Mouse (Mus musculus): ENCODE measurements at regions not wholly inside any gene's neighbourhood (a gene's known extent, or its start where the extent isn't known, plus 50 kb on each side); places are given as distances from the start of the nearest gene placed in this dataset.

DNA sequence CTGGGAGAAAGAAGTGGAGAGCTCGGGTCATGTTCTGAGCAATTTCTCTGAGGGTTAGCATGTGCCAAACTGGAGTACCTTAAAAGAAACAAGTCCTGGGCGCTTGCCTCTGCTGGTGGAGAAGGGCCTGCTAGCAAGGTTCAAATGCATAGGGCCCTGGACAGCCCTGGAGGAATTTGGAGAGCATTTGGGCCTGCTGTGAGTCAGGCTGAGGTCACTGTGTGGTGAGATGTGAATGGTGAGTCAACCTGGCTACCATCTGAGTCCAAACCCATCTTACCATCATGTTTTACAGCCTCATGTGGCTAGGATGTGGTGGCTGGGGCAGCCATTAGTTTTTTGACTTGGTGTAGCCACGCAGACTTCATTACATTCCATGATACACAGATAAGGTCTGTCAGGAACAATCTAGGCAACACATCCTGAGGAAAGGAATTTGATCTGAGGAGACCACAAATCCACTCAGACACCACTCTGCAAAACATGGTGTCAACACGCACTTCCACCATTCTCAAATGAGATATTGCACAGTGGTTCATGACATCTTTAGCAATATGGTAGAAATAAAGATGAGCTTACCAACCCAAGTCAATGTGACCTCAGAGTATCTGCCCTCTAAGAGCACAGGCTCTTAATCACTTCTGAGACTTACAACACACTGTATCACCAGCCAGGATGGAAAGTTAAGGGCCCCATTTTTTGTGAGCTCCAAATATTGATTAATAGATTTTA, 83.1 kb downstream of the Thbs2 start:
- no peak for DNase-seq (ENCODE audit: low spot score)

DNA sequence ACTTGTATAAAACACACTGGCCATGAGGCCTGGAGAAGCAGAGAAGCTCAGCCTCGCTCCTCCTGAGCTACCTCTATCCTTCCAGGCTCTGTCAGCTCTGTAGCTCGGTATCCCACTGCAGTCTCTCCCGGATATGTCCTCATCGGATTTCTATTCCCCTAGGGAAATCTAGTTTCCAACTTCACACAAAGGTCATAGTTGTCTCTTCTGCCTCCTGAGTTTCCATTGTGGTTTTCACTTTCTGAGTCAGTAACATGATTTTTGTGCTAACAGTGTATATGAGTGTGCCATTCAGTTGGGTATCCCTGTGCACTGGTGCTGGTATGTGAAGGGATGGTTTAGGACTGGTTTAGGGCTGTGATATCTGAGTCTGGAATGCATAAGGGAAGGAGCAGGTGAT, 85.2 kb downstream of the Thbs2 start:
- DNase-seq (ENCODE audit: low spot score) = no peak

DNA sequence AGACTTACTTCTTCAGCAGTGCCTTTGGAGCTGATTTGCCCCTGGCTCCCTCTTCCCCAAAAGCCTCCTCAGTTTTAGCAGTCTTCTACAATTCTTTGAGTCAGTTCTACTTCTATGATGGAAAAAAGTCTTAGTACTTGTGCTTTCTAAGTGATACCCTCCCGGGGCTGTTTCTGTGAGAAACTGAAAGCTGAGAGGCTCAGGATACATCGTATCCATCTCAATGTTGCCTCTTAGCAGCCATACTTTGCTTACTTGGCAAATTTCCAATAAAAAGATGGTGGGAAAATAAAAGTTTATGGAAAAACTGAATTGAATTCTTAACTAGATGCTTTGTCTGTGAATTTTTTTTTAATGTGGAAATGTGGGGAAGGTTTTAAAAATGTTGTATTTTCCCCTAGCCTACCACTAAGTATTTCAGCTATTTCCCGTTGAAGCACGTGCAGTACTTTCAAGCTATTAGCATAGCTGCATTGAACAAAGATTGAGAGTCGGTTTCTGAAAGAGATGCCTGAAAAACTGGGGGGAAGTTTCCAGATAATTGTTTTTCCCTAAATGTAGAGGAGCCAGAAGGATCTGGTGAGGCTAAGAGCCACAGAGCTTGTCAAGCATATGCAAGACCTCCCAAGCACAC, 87.6 kb downstream of the Thbs2 start:
- DNase-seq (ENCODE audit: low spot score) = no peak

DNA sequence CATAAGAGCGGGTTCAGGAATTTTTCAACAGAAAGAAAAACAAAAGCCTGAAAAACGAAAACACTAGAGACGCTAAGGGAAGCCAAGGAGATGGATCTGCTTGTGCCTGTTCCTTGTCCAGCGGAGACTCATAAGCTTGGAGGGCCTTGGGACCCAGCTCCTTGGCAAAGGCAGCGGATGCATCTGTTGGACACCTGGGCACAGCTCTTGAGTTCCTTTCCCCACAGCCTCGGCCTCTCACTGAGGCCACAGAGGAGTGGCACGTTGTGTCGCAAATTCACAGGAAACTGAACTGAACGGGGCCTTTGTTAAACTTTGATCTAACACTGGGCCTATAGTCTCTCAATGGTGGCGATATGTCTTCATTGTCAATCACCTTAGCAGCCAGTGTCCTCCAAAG, 94.4 kb downstream of the Thbs2 start:
- no peak for DNase-seq (ENCODE audit: low spot score)

DNA sequence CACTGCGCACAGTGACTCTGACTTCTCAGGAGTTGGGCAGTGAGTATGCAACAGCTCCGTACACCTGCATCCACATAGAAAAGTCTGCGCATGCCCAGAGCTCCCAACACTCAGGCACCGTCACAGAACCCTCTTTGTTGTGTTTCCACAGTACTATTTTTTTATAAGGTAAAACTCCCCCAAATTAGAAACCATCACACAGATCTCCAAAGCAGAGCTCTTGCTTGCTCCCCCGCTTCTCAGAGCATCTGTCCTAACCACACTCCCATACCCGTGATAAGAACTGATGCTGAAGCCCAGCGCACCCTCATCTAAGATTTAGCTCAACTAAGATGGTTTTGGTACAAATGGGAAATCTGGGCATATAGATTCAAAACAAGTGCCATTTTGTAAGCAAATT, 97.6 kb downstream of the Thbs2 start:
- no peak for DNase-seq (ENCODE audit: low spot score)

DNA sequence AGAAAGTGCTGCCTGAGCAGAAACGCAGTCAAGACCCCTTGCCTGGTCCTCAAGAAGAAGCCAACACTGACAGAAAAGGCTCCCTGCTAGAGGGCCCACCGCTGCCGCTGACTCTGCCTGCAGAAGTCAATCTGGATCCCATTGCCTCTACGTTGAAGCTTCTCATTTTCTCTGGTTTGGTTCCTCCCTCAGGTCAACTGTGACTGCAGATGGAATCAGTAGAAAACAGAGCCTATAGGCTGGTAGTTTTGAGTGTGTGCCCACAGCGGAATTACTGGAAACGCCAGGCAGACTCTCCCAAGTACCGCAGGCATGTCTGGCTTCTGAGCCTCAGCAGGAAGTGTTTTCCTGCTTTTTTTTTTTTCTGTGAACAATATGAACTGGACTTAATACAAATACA, 98.5 kb downstream of the Thbs2 start:
- no peak for DNase-seq (ENCODE audit: low spot score)

DNA sequence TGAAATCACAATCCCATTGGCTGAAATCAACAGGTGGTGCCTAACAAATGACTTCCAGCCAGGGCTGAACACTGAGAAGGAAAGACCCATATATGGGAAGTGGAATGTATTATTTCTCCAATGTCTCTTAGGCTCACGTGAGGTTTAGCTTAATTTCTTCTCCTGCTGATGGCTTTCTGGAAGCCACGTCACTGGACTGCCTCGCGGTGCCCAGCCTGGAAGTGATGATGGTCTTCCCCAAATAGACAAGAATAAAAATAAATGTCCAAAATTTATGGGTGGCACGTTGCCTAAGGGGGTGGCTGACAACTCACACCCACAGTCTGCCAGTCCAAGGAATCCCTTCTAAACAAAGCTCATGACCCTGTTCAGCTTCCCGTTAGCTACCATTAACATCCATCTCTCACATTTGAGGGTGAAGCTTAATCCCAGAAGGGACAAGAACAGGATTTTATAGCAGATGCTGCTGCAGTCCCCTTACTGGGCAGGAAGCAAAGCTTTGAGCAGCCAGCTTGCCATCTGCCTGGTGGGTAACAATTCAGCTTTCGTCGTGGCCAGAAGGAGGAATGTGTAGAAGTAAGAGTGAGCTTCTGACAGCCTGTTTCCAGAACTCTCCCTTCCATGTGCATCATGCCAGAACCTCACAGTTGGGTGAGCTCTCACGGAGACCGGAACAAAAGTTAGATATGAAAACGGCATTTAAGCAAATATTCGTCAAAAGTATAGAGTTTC, 105.8 kb downstream of the Thbs2 start:
- no peak for DNase-seq (ENCODE audit: low spot score)

DNA sequence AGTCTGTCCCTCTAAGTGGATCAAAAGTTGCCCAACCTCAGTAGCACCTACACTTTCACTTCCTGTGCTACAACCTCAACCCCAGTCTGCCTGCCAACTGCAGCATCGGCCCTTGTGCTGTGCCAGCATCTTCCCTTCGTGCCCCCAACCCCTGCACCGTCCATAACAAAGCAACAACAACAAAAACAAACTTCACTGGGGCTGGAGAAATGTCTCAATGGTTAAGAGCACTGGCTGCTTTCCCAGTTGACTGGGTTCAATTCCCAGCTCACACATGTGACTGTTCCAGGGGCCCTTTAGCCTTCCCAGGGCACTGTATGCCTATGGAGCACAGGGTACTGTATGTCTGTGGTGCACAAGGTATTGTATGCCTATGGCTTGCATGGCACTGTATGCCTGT, 114.4 kb downstream of the Thbs2 start:
- DNase-seq (ENCODE audit: low spot score) = no peak

DNA sequence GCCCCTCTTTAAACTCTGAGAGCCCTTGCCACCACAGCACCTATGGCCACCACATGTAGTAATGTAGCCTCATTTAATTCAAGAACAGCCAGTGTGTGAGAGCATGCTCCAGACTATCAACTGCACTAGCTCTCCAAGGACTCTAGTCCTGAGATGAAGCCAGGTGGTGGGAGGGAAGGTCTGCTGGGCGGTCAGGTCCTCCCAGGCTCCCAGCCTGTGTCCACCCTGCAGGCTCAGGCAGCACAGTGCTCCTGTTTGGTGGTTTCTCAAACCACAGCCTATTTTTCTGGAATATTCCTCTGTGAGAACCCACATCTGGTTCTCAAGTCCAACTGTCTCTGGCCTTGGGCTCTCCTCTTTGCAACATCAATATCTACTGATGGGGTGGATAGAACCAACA, 115.3 kb downstream of the Thbs2 start:
- DNase-seq (ENCODE audit: low spot score) = no peak

DNA sequence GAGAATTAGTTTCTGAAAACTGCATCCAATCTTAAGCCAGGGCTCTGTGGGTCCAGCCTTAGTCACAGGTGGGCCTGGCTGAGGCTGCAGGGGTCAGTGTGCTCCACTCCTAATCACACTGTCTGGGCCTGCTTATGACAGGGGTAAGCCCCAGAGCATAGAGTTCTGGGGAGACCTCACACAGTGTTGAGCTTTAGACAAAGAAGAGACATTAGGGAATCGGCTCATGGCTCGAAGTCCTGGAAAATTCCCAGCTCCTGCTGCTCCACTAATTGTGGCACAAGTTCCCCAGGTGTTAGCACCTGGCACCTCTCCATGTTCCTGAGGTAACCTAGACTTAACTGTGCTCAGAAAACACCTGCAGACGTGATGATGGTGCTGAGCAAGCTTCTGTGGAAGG, 115.8 kb downstream of the Thbs2 start:
- no peak for DNase-seq (ENCODE audit: low spot score)

DNA sequence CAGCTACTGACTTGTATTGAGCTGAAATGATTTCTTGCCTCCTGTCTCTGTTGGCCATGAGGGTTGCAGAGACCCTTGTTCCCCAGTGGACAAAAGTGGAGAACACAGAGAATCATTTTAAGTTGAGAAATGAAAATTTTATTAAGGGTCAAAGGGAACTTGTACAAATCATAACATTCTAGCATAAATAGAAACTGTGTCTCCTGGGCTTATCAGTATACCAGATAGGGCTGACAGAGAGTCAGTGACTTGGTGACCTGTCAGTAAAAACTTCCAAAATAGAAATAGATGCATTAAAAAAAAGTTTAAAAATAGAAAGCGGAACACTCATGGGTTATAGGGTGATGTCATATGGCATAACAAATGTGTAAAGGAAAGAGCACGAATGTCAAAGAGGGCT, 117.9 kb downstream of the Thbs2 start:
- no peak for DNase-seq (ENCODE audit: low spot score)

DNA sequence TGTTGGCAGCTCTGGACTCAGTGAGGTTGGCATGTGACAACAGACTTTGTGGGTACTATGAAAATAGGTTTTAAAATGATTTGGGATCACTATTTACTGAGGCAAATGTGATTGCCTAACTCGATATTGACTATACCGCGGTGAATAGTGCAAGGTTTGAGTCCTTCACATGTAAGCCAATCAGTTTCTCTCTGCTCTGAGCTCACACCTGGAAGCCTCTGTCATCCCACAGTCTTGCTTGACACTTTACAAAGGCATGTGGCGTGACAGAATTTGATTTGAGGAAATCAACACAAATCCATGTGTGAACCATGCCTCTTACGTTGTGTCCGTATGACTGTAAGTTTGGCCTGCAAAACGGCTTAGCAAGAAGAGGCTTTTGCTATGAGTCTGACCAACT, 122.9 kb downstream of the Thbs2 start:
- DNase-seq (ENCODE audit: low spot score) = no peak

DNA sequence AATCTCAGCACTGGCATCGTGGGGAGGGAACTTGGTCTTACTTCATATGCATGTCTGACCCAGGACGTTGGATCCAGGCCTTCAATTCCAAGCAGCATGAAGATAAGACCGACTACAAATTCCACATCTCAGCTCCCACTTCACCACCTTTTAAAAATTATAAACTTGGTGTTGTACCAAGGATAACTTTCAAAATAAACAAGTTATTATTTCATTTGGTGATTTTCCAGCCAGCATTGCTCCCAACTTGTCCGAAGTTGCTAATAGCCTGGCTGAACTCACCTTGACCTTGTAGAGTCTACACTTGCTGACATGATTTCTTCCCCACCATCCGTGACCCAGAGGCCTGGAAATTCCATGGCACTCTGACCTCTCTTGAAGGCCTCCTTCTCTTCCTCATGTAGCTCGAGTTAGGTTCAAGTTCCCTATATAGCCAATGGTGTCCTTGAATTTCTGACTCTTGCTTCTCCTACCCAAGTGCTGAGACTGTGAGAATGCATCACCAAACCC, 123.7 kb downstream of the Thbs2 start:
- DNase-seq (ENCODE audit: low spot score) = no peak

DNA sequence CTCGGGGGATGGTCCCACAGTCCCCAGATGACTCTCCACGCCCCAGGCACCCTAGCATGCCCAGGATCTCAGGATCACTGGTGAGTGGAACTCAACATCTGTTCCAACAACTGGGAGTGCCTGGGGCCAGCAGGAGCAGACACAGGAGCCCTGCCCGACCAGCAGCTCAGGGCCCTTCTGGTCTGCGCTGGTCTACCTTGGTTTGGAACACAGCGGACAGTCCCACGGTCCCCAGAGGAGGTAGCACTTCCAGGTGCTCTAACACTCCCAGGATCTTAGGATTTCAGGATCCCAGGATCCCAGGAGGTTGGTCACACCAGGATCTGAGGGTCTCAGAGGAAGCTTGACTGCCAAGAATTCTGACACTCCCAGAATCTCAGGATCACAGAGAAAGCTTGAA, 131.8 kb downstream of the Thbs2 start:
- no peak for DNase-seq (ENCODE audit: low spot score)

DNA sequence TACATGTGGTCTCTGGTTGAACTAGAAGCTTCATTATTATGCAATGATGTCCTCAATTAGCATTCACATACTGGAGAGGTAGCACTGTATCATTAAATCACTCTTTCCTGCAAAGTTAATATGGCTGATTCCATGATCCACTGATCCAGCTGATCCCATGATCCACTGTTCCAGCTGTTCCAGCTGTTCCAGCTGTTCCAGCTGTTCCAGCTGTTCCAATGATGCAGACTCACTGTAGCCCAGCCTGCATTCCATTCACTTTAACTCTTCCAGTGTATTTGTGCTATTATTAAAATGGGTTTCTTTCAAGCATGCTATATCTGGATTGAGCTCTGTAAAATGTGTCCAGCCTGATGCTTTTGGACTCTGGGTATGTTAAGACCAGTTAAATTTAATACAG, 136.8 kb downstream of the Thbs2 start:
- no peak for DNase-seq (ENCODE audit: low spot score)

DNA sequence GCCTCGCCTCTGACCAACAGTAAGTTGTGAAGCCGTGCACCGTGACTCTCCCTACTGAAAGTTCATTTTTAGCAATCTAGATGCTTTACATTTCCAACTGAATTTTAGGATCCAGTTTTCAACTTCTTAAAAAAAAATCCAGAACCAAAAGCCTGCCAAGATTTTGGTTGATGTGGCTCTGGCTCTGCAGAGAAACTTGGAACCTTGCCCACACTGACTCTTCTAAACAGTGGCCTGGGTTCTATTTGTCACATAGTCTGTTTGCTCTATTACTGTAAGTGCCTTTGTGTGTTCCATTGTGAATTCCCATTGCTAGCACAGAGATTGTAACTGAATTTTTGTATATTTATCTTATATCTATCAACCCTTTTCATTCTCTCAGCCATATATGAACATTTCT, 140.8 kb downstream of the Thbs2 start:
- DNase-seq (ENCODE audit: low spot score) = no peak

DNA sequence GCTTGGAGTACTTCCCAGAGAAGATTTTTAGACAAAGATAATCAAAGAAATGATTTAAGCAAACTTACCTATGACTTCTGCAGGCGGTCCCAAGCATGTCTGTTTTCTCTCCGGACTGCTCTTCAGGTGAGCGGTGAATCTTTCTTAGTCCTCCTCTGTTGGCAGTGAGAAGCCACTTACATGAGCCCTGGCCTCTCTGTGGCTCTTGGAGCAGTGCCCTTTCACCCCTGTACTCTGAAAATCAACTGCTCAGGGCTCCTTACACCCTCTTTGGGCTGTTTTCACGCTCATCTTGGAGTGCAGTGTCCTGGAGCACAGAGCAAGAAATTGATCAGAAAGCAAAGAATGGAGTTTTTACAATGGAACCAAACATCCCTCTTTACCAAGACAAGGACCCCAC, 142.0 kb downstream of the Thbs2 start:
- DNase-seq (ENCODE audit: low spot score) = no peak

DNA sequence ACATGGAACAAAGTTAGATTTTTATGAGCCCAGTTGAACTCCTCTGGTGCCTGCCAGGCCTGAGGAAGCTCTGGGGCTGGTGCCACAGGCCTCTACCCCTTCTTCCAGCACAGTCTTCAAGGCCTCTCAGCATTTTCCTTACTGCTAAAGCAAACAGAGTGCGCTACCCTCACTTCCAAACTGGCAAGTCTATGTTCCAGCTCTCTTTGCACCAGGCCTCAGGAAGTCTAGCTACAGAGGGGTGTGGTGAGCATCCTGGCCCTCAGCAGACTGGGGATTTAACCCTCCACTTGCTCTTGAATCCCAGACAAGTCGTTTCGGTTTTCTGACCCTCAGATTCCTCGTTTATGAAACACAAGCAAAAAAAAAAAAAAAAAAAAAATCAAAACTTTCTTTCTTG, 142.4 kb downstream of the Thbs2 start:
- DNase-seq (ENCODE audit: low spot score) = no peak

DNA sequence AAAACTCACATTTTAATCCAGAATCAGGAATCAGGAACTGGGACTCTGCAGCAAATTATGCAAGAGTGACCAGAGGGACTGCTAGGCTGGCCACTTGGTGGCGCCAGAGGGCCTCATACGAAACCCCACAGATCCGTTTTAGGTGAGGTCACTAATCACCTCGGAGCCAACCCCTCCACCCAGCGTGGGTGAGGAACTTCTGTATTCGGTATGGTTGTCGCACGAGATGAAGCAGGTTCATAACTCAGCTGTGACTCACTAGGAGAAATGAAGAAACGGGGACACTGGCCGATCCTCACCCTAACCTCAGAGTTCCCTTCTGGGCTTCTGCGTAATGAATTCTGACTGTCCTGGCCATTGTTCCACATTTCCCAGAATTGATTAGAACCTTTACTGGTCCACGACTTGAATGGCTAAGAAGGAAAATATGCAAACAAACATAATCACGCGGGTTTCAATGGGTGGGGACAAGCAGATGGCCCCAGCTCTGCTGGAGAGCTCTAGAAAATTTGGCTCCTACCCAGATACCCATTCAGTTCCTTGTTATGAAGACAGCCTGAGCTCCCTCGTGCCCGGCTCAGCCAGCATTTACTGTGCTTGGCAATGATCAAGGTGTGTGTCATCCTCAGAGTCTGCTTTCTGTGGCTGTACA, 148.1 kb downstream of the Thbs2 start:
- peak; percentile 69 for DNase-seq (ENCODE audit: low spot score)

DNA sequence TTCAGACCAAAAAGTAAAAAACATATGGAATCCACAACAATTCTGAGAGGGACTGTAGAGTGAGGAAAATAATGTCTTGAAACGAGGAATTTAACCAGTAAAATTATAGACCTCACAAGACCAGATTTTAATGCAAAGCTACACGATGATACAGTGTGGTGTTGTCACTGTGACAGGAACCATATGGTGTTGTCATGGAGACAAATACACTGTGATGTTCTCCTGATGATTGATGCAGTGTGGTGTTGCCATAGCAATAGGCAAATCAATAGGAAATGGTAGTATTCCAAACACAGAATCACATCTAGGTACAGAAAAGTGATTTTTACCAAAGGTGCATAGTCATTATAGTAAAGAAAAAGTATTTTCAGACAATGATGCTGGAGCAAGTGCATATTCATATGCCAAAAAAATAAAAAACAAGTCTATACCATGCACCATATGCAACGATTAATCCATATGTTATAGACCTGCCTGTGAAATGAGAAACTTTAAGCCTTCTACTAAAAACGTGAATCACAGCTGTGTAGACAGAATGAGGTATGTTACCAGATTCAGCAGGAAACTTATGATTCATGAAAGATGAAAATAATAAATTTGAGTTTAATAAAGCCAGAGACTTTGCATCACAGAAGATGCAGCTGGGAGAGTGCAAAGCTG, 149.6 kb downstream of the Thbs2 start:
- no peak for DNase-seq (ENCODE audit: low spot score)

DNA sequence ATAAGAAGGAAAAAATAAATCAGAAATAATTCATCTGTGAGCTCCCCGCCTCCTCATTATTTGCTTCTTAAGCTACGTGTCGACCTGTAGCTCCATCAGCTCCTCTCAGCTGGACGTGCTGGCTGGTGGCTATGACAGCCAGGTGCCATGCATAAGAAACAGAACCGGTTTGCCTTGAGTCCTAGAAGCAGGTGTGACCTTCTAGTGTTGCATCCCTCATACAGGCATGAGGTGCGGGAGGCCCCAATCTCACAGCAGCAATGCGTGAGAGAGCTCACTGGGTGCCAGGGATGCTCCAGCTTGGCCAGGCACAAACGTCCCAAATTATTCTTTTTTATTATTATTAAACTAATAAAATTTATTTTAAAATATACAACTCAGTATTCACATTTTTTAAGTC, 153.0 kb downstream of the Thbs2 start:
- DNase-seq (ENCODE audit: low spot score) = no peak

Data from urinary bladder, adult 2 months (tissue).